Mouse (Mus musculus) heart, embryonic 14.5 days (tissue): ENCODE measurements around the gene Olfr980. TPM values are rescaled to one million over a fixed set of nuclear protein-coding genes. Genes with fewer than 3 reads are reported as not detected.
"Not testable (repeated sequence)": the region's sequence is repeated elsewhere in the genome, so short reads cannot be mapped to it uniquely, and the experiment has no call there.

Experiments used
- ATAC-seq: fragments of 200-750 bp; cut with Nextera tagmentation; 2 replicates; pipeline ENCODE4 v1.8.0; 2017; ENCODE audit warnings: low read depth, moderate TSS enrichment; ENCODE audit not compliant: insufficient number of reproducible peaks, insufficient read depth, low FRiP score
- H3K27ac ChIP-seq, 2 experiments: fragments of 200-500 bp in 1 of 2; fragments of 300-500 bp in 1 of 2; sonication (generic) in 1 of 2; replicated peaks in 1 of 2; 2 replicates each; pipeline ENCODE4 v1.5.1; 2012 to 2014; ENCODE audit warnings: low read depth in 2 of 2, low read length in 2 of 2, control low read depth in 1 of 2, mild to moderate bottlenecking in 1 of 2, mixed read lengths in 1 of 2; ENCODE audit not compliant: control insufficient read depth in 1 of 2, insufficient read depth in 1 of 2
- H3K27me3 ChIP-seq: fragments of 300-500 bp; sonication (generic); 2 replicates; pipeline ENCODE4 v1.6.1; 2014; ENCODE audit warnings: mild to moderate bottlenecking, low read length, control low read depth; ENCODE audit not compliant: control insufficient read depth, insufficient read depth
- H3K36me3 ChIP-seq: fragments of 300-500 bp; sonication (generic); 2 replicates; pipeline ENCODE4 v1.6.1; 2014; ENCODE audit warnings: mild to moderate bottlenecking, control low read depth, low read length, mixed read lengths; ENCODE audit not compliant: control insufficient read depth, insufficient read depth
- H3K4me1 ChIP-seq, 2 experiments: fragments of 200-500 bp in 1 of 2; fragments of 300-500 bp in 1 of 2; sonication (generic) in 1 of 2; 2 replicates each; pipeline ENCODE4 v1.6.1; 2012 to 2014; ENCODE audit warnings: low read length in 2 of 2, control low read depth in 1 of 2, mixed read lengths in 1 of 2; ENCODE audit not compliant: control insufficient read depth in 2 of 2, insufficient read depth in 2 of 2
- H3K4me2 ChIP-seq: fragments of 300-500 bp; sonication (generic); 2 replicates; pipeline ENCODE4 v1.6.1; 2014; ENCODE audit warnings: mild to moderate bottlenecking, low read length
- H3K4me3 ChIP-seq, 2 experiments: fragments of 200-500 bp in 1 of 2; fragments of 300-500 bp in 1 of 2; sonication (generic) in 1 of 2; 2 replicates each; pipeline ENCODE4 v1.5.1; 2012 to 2014; ENCODE audit warnings: low read length in 2 of 2, mild to moderate bottlenecking in 2 of 2, control low read depth in 1 of 2, low read depth in 1 of 2, moderate library complexity in 1 of 2; ENCODE audit not compliant: control insufficient read depth in 1 of 2, insufficient read depth in 1 of 2
- H3K9ac ChIP-seq: fragments of 300-500 bp; sonication (generic); 2 replicates; pipeline ENCODE4 v1.6.1; 2014; ENCODE audit warnings: mild to moderate bottlenecking, low read length
- H3K9me3 ChIP-seq: fragments of 300-500 bp; sonication (generic); 2 replicates; pipeline ENCODE4 v1.6.1; 2016; ENCODE audit warnings: low read length, control low read depth; ENCODE audit not compliant: control insufficient read depth
- WGBS: fragments of 180-500 bp; shearing (Covaris S2); extraction: QIAGEN DNeasy Blood & Tissue Kit; methylation state at CpG from one replicate; pipeline ENCODE4 v1.1.7; 2014; 5-methylcytosine and 5-hydroxymethylcytosine counted together
- polyA plus RNA-seq: library from polyadenylated mRNA; unstranded; fragments of >200 nt; fragmentation: Nextera tagmentation; extraction: Ambion mirVana; gene quantifications from 2 replicates; pipeline ENCODE4 v1.2.1, GENCODE M21; 2014

The Olfr980 gene
- polyA plus RNA-seq: not detected in 2 replicates

GRCm38 (mm10) chr9:40009482-40009881, at the start of gene Olfr980:
Gene Olfr980 (minus strand): TSS chr9:40009582.
- Histone ChIP-seq H3K4me3 (no peak within 1 kb of the TSS), H3K36me3 (no peaks in the 10 kb centered on the region), H3K4me2 (no peak within 1 kb of the TSS), H3K9ac (no peak within 1 kb of the TSS), H3K27ac (no peak within 1 kb of the TSS), H3K9me3 (no peaks in the 10 kb centered on the region), H3K27me3 (no peaks in the 10 kb centered on the region), H3K4me1 (no peaks in the 10 kb centered on the region)
- no peak for ATAC-seq
- 70% methylated on average over 1 of the region's 1 CpGs for WGBS

GRCm38 (mm10) chr9:40050138-40050537, 40.8 kb upstream of the Olfr980 start:
- Histone ChIP-seq H3K27me3 (no peaks in the 10 kb centered on the region), H3K9me3 (no peaks in the 10 kb centered on the region), H3K27ac (no peak overlapping the region), H3K36me3 (no peaks in the 10 kb centered on the region), H3K4me1 (no peaks in the 10 kb centered on the region), H3K4me2 (no peak overlapping the region), H3K9ac (no peak overlapping the region), H3K4me3 (no peak overlapping the region)
- no peak for ATAC-seq
- WGBS: 88% methylated on average over 19 of the region's 19 CpGs

DNA sequence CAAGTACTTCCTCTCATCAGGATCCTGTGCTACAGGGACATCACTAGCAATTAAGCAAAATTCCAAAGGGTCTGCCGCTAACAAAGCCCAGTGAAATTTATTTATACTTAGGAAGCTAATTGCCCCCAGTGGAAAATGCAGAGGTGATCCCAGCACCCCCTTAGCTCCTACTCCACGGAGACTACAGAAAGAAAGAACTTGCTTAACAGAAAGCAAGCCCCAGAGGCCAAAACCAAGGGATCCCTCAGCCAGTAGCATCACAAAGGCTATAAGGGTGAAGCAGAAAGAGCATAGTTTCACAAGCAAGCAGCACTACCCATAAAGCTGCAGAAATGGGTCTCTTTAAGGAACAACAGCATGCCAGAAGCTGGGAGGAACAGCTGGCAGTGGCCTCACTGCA, 11.8 kb upstream of the Olfr980 start, which contains the start of gene Olfr981:
Gene Olfr981, plus strand, starts transcription at position 301 of the 400 bp plus-strand sequence.
- WGBS: 73% methylated on average over 2 of the region's 2 CpGs
- no peak for ATAC-seq

DNA sequence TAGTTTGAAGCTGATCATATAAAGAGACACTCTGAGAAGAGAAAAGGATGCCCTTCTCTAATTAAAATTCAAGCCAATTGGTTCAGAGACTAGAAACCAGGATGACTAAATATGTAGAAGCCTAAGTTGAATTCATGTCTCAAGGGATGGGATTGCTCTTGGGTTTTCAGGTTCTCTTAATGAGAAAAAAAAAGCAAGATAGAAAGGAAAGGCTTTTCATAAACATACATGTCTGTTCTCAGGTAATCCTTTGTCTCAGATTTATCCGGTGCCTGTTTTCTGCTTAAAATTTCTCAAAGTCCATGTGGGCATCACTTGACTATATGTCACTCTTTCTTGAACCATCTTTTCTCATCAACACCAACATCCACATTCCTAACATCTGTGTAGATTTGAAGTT, 6.0 kb downstream of the Olfr980 start, which contains the start of gene Olfr979:
Gene Olfr979, minus strand, starts transcription at position 101 of the 400 bp plus-strand sequence.
- Histone ChIP-seq H3K9me3 (no peaks in the 10 kb centered on the region), H3K4me3 (no peak within 1 kb of the TSS), H3K9ac (no peak within 1 kb of the TSS), H3K27me3 (no peaks in the 10 kb centered on the region), H3K4me1 (no peaks in the 10 kb centered on the region), H3K4me2 (no peak within 1 kb of the TSS), H3K36me3 (no peaks in the 10 kb centered on the region), H3K27ac (no peak within 1 kb of the TSS)
- ATAC-seq: no peak
- 97% methylated on average over 1 of the region's 1 CpGs for WGBS

More for the DNA sequence above, 11.8 kb upstream of the Olfr980 start, which contains the start of gene Olfr981:
- Histone ChIP-seq H3K27me3 (no peaks in the 10 kb centered on the region), H3K4me3 (no peak within 1 kb of the TSS), H3K9ac (no peak within 1 kb of the TSS), H3K4me1 (no peaks in the 10 kb centered on the region), H3K9me3 (no peaks in the 10 kb centered on the region), H3K27ac (no peak within 1 kb of the TSS), H3K4me2 (no peak within 1 kb of the TSS), H3K36me3 (no peaks in the 10 kb centered on the region)

GRCm38 (mm10) chr9:39991813-39992212, 17.6 kb downstream of the Olfr980 start, which contains the start of gene Olfr978:
Gene Olfr978 (plus strand): TSS chr9:39992113.
- Histone ChIP-seq H3K4me2 (no peak within 1 kb of the TSS), H3K9me3 (no peaks in the 10 kb centered on the region), H3K27ac (no peak within 1 kb of the TSS), H3K36me3 (no peaks in the 10 kb centered on the region), H3K27me3 (no peaks in the 10 kb centered on the region), H3K9ac (no peak within 1 kb of the TSS), H3K4me1 (no peaks in the 10 kb centered on the region), H3K4me3 (no peak within 1 kb of the TSS)
- ATAC-seq: no peak
- 73% methylated on average over 2 of the region's 2 CpGs for WGBS

DNA sequence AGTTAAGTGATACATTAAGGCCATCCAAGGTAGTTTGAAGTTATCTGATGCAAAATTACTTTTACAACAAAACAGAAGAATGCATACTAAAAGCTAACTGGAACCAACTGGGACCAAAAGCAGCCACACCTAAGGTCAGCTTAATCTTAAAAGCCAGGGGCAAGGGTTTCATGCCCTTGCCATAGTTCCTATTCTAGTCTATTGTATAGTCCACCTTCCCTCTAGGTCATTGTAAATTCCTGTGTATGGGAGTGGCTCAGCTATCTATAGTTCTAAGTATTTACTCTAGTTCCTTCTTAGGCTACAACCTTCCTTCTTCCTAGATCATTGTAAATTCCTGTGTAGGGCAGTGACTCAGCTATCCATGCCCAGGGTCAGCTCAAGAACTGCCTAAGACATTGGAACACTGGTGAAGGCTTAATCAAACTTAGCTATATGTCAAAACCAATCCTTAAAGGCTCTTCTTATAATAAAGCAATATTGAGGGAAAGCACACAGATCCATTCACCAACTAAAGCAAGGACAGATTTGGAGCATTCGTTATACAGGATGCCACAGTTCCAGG, 32.7 kb downstream of the Olfr980 start:
- not testable (repeated sequence) for H3K27ac ChIP-seq, H3K36me3 ChIP-seq, ATAC-seq, H3K9me3 ChIP-seq, H3K9ac ChIP-seq, H3K4me3 ChIP-seq, H3K4me2 ChIP-seq, H3K4me1 ChIP-seq, H3K27me3 ChIP-seq
- 83% methylated on average over 1 of the region's 1 CpGs for WGBS

DNA sequence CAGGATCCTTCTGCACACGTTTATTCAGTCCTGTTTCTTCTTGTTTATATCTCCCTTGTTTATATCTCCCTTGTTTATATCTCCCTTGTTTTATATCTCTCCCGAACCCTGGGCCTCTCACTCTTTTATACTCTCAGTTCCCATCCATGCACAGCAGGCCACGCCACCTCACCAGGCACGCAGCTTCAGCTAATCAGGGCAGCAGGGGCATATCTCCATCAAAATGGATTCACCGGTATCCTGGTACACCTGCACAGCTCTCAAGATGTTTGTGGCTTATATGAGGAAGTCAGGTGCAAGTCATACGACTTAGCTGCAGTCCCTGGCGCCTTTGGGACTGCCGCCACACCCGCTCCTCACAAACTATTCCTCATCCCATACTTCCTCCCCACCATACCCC, 48.3 kb downstream of the Olfr980 start, which contains the start of gene Olfr976:
Gene Olfr976, minus strand, starts transcription at position 101 of the 400 bp plus-strand sequence.
- not testable (repeated sequence) for H3K27ac ChIP-seq, ATAC-seq, H3K9me3 ChIP-seq, H3K27me3 ChIP-seq, H3K9ac ChIP-seq, H3K4me3 ChIP-seq, H3K4me1 ChIP-seq, H3K4me2 ChIP-seq, H3K36me3 ChIP-seq
- 68% methylated on average over 6 of the region's 9 CpGs for WGBS
